Mouse (Mus musculus): ENCODE data around the gene Mypn. TPM values are rescaled to one million over a fixed set of nuclear protein-coding genes. Genes with fewer than 3 reads are reported as not detected.
A peak's percentile ranks its signal among the peaks of the same experiment; 100 is the strongest.

The Mypn gene
- total RNA-seq (2015; ENCODE audit: low replicate concordance) = 1.1 TPM in 1 of 2 replicates, not detected in the other
- total RNA-seq (2017; ENCODE audit: low replicate concordance) = 1.1 TPM in 1 of 2 replicates, not detected in the other

DNA sequence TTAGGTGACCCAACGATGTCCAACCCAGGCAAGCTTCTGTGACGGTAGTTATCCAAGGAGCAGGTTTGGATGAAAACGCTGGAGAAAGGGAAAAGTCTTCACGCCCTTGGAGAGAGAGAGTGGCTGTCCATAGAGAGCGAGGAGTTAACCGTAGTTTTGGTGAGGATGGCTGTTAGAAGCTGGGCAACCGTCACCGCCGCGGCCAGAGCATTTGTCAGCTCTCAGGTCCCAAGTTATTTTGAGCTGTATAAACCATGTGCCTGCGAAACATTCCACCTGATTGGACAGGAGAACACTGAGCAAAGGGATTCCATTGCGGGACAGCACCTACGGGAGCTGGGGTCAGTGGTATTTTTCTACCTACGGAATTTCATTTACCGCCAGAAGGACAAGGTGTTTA, at the start of gene Mypn:
Mypn (minus strand) TSS at position 225 of the 400 bp plus-strand sequence.
- no peak for ATAC-seq (replicated peaks; ENCODE audit: low FRiP score, poor library complexity, severe bottlenecking)

DNA sequence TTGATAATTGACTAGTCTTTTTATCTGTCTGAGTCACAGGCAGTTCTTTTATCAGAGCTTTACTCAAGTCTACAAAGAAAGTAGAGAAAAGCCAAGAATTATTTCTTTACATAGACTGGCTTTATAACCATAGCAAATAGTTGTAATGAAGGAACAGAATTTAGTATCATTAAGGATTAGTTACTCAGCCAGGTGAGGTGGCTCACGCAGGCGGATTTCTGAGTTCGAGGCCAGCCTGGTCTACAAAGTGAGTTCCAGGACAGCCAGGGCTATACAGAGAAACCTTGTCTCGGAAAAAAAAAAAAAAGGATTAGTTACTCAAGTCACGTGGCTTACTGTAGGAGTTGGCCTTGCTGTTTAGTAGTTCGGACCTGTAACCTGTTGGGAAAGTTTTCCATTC, 44.7 kb upstream of the Mypn start:
- ATAC-seq (replicated peaks; ENCODE audit: low FRiP score, poor library complexity, severe bottlenecking) = no peak

DNA sequence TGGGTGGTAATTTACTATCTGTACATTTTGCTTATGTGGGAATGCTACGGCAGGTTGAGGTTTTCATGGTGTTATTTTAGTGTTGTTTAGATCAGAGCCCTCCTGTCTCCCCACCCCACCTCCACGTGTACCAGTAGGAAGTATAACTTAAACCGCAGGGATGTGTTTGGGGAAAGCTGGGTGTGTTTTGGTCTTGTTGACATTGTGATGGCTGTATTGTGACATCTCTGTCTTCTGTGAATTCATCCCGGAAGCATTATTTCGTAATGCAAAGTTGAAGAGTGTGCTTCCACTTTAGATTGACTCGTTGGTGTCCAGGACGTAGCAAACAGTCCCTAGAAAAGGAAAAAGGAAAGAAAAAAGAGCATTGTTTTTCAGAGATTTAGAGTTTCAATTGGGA, 43.7 kb upstream of the Mypn start:
- no peak for ATAC-seq (replicated peaks; ENCODE audit: low FRiP score, poor library complexity, severe bottlenecking)

DNA sequence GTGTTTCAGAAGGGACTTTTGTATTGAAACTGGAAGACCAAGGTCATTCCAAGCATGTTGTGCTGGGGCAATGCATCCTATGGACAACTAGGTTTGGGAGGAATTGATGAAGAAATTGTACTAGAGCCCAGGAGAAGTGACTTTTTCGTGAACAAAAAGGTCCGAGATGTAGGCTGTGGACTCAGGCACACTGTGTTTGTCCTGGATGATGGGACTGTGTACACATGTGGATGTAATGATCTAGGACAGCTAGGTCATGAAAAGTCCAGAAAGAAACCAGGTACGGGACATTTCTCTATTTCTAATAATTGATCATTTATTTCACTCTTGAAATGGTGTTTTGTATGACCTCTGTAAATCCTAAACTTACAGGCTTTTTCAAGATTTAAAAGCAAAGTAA, 42.1 kb upstream of the Mypn start:
- ATAC-seq (replicated peaks; ENCODE audit: low FRiP score, poor library complexity, severe bottlenecking) = no peak

DNA sequence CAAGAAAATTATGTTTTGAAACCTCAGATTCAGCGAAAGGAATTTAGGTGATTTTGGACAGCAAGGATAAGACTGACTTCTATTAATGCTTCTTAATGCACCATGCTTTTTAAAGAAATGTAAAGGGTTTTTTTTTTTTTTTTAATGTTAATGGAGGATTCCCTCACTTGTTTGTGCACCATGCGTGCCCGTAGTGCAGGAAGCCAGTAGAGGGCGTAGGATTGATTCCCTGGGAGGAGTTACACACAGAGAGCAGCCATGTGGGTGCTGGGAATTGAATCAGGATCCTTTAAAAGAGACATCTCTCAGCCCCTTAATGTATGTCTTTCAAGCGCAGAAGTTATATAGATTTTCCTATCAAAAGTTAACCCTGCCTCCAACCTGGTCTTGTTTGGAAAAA, 41.0 kb upstream of the Mypn start:
- ATAC-seq (replicated peaks; ENCODE audit: low FRiP score, poor library complexity, severe bottlenecking) = peak; percentile 40; the same call in 1 of the 2 replicates

DNA sequence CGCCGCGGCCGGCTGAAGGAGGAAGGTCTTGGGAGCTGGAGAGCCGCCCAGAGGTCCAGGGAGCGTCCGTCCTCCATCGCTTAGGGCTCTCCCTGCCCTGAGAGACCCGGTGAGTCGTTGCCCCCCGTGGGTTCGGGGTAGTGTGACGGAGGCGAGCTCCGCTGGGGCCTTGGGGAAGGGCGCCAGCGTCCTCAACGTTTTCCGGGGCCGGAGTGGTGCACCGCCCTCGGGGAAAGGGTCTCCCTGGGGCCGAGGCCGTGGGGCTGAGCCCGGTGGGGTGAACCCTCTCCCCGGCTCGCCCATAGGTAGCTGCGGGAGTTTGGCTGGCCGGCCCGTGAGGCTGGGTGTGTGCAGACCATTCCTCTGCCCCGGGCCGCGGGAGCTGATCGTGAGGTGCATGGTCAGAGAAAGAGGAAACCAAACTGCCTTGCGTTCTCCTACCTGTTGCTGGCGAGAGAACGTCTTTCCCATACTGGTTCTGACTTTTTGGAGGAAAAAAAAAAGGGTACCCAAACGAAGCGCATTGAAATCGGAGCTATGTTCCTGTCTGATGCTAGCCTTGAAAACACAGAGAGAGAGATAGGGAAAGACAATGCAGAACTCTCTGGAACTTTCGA, 40.4 kb upstream of the Mypn start:
- peak; percentile 36 for ATAC-seq (replicated peaks; ENCODE audit: low FRiP score, poor library complexity, severe bottlenecking)

DNA sequence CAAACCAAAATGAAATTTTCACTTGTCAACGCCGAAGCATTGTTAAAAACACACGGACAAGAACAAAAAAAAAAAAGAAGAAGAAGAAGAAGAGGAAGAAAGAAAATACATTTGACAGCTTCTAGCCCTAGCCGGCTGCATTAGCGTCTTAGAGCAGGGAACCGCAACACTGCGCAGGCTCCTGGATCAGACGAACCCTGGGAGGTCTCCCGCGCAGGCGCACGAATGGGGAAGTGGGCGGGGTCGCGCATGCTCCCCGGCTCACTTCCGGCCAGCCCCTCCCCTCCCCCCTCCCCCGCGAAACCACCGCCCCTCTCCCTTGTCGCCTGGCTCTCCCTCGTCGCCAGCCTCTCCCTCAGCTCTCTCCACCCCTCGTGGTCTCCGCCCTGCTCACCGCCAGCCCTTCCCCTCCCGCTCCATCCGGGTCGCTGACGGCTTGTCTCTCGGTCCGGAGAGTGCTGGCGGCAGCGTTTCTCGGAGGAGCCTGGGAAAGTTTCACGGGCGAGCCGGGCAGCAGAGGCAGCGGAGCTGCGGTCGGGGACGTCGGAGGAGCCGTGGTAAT, 39.8 kb upstream of the Mypn start, which contains the start of gene Herc4:
Herc4 (plus strand) TSS at position 318 of the 562 bp plus-strand sequence.
- peak; percentile 95 for ATAC-seq (replicated peaks; ENCODE audit: low FRiP score, poor library complexity, severe bottlenecking)

DNA sequence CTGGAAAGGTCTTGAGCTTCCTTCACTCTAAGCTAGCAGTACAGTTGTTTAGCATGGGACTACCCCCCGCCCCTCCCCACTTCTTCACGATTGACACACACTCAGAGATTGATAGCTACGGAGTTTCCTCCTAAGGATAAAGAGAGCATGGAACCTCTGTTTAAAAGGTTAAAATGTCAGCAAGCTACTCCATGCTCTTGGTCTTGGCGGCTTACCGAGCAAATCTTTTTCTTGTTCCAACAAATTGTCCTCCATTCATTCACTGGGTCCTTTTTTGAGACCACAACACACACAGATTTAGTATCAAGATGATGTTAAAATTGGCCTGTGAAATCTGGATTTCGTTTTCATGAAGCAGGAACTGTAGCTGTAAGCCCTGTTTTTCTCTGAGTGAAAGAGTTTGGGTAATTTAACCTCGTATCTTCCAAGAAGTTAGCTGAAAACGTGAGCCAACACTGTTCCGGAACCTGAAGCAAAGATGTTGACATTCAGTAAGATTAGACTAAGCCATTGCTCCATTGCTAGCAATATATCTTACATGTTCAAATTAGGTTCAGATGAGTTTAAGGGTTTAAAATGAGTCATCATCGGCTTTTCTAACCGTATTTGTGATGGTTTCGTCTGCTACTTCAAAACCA, 39.2 kb upstream of the Mypn start:
- 0 out of 2 replicates have a peak, but pooled peaks have one; percentile 32 for ATAC-seq (replicated peaks; ENCODE audit: low FRiP score, poor library complexity, severe bottlenecking)

DNA sequence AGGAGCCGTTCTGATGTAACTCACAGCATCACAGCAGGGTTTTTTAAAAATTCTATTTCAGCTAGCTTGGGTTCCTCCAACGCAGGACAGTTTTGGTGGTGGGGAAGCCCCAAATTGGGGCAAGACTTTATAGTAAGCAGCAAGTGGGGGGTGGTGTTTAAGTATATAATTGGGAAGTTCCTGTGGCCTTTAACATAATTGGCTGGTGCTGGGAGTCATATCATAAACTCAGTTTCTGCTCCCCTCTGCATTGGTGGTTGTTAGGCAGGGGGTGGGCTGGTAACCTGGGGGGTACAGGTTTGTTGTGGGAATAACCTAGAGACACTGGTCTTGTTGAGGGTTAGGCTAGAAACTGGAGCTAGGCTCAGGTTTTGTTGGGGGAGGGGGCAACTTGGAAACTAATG, 37.1 kb upstream of the Mypn start:
- no peak for ATAC-seq (replicated peaks; ENCODE audit: low FRiP score, poor library complexity, severe bottlenecking)

DNA sequence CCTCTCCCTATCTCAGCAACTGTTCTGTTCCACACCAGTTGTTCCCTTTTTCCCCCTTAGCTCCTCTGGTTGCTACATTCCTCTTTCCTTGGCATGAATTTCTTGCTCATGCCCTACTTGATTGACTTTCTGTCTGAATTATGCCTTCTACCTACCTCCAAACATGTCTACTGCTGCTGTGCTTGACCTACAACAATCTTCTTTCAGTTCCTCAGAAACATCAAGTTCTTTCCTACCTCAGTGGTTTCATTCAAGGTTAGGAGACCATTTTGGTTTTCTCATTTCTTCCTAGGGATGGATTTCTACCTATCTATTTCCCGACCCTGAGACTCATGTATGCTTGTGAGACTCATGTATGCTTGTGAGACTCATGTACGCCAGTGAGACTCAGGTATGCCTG, 36.1 kb upstream of the Mypn start:
- ATAC-seq (replicated peaks; ENCODE audit: low FRiP score, poor library complexity, severe bottlenecking) = no peak

DNA sequence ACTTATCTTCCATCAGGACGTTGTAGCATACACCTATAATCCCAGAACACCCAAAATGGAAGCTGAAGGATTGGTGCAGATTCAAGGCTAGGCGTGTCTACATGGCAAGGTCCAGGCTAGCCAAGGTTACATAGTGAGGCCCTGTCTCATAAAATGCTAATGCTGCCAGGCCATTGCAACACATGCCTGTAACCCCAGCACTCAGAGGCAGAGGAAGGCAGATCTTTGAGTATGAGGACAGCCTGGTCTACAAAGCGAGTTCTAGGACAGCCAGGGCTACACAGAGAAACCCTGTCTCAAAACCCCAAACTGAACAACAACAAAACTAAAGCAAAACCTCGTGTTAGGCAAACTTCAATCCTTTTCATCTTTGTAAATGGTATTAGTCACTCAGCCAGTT, 34.3 kb upstream of the Mypn start:
- ATAC-seq (replicated peaks; ENCODE audit: low FRiP score, poor library complexity, severe bottlenecking) = no peak

DNA sequence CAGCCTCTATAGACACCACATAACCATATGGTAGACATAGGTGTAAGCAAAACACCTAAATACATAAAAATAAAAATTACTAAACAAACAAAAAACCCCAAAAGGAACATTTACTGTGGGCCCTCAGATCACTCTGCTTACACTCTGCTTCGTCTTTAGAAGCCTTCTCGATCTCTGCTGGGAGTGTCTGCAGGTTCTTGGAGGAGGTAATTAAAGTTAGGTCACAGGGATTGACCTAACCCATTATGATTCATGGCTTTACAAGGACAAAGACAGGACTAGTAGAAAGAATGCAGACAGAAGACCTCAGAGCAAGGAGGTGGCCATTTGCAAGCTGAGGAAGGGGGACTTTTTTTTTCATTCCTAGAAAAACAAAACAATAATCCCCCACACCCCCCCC, 33.5 kb upstream of the Mypn start:
- no peak for ATAC-seq (replicated peaks; ENCODE audit: low FRiP score, poor library complexity, severe bottlenecking)

DNA sequence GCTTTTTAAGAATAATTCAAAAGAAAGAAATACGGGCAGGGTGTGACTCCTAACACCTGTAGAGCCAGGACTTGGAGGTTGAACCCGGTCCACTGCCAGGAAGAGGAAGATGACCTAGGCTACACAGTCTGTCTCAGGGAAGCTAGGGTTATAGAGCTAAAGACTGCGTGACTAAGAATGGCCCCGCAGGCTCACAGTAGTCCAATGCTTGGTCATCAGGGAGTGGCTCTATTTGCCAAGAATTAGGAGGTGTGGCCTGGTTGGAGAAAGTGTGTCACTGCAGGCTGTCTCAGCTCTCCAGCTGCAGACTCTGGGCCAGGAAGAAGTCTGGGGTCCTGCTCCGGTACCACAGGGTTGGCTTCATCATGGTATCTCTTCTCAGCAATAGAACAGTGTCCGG, 32.9 kb upstream of the Mypn start:
- ATAC-seq (replicated peaks; ENCODE audit: low FRiP score, poor library complexity, severe bottlenecking) = no peak

DNA sequence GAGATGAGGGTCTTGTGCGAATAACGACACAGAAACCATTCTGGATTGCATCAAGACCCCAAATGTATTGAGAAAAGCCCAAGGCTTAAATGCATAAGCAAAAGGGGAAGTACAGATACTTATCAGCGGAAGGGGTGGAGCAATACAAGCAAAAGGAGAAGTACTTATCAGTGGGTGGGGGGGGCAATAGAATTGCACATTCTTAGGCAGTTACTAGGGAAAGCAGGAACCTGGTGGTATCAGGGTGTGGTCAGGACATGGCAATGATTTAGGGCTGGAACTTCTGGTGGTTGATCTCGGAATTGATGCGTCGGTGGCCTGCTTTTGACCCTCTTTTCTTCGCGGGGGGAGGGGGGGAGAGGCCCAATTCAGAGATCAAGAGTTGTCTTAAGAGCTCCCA, 32.1 kb upstream of the Mypn start:
- no peak for ATAC-seq (replicated peaks; ENCODE audit: low FRiP score, poor library complexity, severe bottlenecking)

DNA sequence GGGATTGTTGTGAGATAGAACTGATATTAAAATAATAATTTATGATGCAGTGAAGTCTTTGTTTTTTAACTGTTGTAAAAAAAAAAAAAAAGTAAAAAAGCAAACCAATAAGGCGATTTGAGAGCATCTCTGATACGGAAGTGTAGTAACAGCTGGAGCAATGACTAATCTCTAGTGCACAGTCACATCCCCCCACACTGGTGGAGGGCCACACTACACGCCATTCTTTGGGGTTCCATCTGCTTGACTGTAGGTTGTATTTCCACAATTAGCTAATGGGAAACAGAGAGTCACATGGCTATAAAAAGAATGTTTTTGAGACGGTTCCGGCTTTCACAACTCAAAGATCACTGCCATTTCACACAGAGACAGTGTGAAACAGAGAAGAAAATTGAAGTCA, 30.4 kb upstream of the Mypn start:
- ATAC-seq (replicated peaks; ENCODE audit: low FRiP score, poor library complexity, severe bottlenecking) = no peak

DNA sequence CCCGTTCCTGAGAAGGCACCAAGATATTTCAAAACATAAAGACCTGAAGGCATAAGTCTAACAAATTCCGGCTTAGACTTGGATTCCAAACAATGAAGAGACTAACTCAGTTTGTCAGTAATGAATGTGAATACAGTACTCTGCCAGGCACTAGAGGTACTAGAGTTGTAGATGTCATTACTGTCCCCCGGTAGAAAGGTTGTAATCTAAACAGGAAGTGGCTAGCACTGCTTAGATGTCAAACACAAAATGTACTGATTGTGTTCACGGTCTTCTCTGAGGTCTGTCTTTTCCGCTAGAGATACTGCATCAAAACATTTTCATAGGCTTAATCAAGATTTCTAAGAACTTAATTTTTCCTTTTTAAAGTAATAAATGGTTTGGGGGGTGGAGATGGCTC, 27.9 kb upstream of the Mypn start:
- ATAC-seq (replicated peaks; ENCODE audit: low FRiP score, poor library complexity, severe bottlenecking) = no peak

DNA sequence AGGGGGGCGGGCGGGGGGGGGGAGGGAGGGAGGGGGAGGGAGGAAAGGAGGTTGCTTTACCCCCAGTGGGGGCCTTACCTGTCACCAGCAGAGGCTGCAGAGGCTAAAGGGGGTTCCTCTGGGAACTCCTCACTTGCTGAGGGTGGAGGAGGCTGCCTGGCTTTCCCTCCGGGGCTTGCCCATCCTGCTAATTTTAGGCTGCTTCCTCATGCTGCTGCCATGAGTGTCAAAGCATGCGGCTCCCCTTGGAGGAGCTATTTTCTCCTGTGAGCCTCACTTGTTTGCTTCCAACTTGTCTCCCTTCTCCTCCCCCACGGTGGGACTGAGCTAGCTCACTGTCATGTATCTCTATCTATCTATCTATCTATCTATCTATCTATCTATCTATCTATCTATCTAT, 27.1 kb upstream of the Mypn start:
- no peak for ATAC-seq (replicated peaks; ENCODE audit: low FRiP score, poor library complexity, severe bottlenecking)

DNA sequence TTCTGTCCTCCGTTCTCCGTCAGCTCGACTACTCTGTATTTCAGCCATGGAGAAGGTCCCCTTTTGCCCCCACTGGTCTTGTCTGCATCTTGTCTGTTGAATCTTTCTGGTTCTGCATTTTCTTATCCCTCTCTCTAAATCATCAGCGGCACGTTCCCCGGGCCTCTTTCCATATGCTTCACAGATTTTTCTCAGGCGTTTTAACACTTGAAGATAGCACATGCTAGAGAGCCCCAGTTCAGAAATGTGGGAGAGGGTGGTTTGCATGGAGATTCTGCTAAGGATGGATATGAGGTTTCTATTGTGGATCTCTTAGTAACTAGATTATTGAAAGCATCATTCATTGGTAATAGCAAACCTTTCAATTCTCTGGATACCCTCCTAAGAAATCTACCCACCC, 26.5 kb upstream of the Mypn start:
- ATAC-seq (replicated peaks; ENCODE audit: low FRiP score, poor library complexity, severe bottlenecking) = no peak

DNA sequence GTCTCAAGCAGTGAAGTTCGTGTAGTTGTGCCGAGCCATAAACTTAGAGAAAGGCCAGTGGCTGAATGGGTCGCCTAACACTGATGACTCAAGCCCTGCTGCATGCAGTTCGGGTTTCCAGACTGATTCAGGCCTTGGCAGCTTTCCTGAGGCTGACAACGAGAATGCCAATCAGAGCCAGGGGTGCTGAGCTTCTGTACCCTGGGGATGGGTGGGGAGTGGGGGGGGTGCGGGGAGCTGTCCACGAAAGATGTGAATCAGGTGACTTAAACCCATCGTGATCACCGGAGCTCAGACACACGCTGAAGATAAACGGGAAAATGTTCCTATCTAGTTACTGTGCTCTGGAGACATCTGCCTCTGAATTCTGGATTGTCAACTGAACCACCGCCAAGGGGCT, 20.6 kb upstream of the Mypn start:
- no peak for ATAC-seq (replicated peaks; ENCODE audit: low FRiP score, poor library complexity, severe bottlenecking)

DNA sequence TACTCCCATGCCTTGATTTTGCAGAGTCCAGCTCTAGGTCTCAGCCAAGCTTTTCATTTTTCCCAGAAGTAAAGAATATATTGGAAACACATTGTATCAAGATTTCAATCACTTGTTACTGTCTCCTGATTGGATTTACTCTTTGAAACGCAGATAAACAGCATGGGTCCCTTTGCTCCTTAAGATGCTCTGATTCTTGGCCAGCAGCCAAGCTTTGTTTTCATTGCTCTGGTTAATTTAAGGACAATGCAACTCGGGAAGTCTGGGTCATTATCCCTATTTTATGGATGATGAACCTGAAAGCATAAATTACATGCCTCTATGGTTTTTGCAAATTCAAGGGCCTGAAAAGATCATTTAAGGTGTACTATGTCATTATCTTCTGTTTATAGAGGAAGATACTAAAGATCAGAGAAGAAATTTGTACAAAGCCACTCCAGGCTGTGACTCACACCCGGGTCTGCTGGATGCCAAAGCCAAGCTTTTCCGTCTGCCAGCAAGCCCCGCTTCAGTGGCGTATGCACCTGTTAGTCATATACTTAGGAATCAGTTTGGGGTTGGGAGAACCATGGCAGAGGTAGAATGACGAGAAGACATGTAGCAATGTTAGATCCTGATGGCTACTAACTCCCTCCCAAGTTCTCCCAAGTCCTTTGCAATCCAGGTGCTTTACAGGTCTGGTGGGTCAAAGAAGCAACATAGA, 17.5 kb upstream of the Mypn start:
- no peak for ATAC-seq (replicated peaks; ENCODE audit: low FRiP score, poor library complexity, severe bottlenecking)

DNA sequence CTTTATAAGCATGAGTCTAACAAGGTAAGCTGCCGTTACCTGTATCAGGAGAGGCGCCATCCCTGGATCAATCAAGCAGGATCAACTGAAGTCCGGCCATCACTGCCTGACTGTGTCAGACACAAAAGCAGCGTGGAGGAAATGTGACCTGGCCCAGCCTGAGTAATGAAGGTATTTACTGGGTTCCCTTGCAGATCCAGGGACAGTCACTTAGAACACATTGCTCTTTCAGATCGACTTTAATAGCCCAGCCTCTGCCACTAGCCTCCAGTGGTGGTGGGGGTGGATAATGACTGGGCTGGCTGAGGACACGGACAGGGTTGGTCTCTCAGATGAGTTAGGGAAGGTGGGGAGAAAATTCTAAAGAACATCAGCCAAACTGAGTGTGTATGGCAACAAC, 5.1 kb upstream of the Mypn start:
- no peak for ATAC-seq (replicated peaks; ENCODE audit: low FRiP score, poor library complexity, severe bottlenecking)
